Mouse (Mus musculus): ENCODE results near the gene Aldh18a1. TPM values are rescaled to one million over a fixed set of nuclear protein-coding genes. Genes with fewer than 3 reads are reported as not detected.

Gene Aldh18a1
- polyA plus RNA-seq, 1 experiment from 2014 or later = 98.5 TPM

Other genes with a start within 250 kb of the Aldh18a1 start
- gene Sorbs1, start 74.7 kb downstream of the Aldh18a1 start, polyA plus RNA-seq (2016; fragmentation: Nextera tagmentation; extraction: Ambion mirVana) = 66.8 and 69.3 TPM in 2 replicates
- gene Tctn3, start 23.8 kb upstream of the Aldh18a1 start, polyA plus RNA-seq (2016; fragmentation: Nextera tagmentation; extraction: Ambion mirVana) = 13.8 and 14.0 TPM in 2 replicates
- 11.2 and 12.6 TPM in 2 replicates for gene Entpd1, start 23.9 kb upstream of the Aldh18a1 start, polyA plus RNA-seq (2016; fragmentation: Nextera tagmentation; extraction: Ambion mirVana)
- 0.38 TPM in 1 of 2 replicates, not detected in the other for gene Cc2d2b, start 160.3 kb upstream of the Aldh18a1 start, polyA plus RNA-seq (2016; fragmentation: Nextera tagmentation; extraction: Ambion mirVana)
- 38.1 and 39.2 TPM in 2 replicates for gene Ccnj, start 242.8 kb upstream of the Aldh18a1 start, polyA plus RNA-seq (2016; fragmentation: Nextera tagmentation; extraction: Ambion mirVana)